Mouse (Mus musculus) lung, adult 2 months (tissue): ENCODE results near the gene Olfr45.
"Not testable (repeated sequence)": the region's sequence is repeated elsewhere in the genome, so short reads cannot be mapped to it uniquely, and the experiment has no call there.

Experiments used
- CTCF ChIP-seq: fragments of 200-500 bp; IDR thresholded peaks from 2 replicates; pipeline ENCODE4 v1.5.1; 2011; ENCODE audit warnings: mild to moderate bottlenecking, low read length, control low read depth; ENCODE audit not compliant: insufficient read depth
- POLR2A ChIP-seq: fragments of 200-500 bp; IDR thresholded peaks from 2 replicates; pipeline ENCODE4 v1.6.1; 2011; ENCODE audit warnings: low read depth, mild to moderate bottlenecking, control low read depth, low read length, borderline replicate concordance; ENCODE audit errors: extremely low read depth

GRCm38 (mm10) chr7:140679591-140679990 lies 2.2 kb upstream of the Olfr45 start:
- not testable (repeated sequence) for TF ChIP-seq CTCF, POLR2A
